Comparison of ENCODE assay signal across 17 mouse cellular contexts in genomic region chr1:6969838-6970237, GRCm38 (mm10).
"Had no signal": no experiment of that assay in that cellular context is flagged by ENCODE, and none has a peak within 500 bp of the region (broad histone marks: within the 10 kb centered on the region; RNA-seq: fewer than 3 reads in every experiment).

No protein-coding gene starts in this region.

- H3K4me3 ChIP-seq: layer of hippocampus, adult 2 months; limb, embryonic 10.5 days; limb, embryonic 13.5 days; liver, embryonic 12.5 days; liver, embryonic 15.5 days; lung, embryonic 15.5 days; midbrain, embryonic 13.5 days had no signal

- H3K9me3 ChIP-seq: limb, embryonic 10.5 days; limb, embryonic 13.5 days; liver, embryonic 12.5 days; liver, embryonic 15.5 days; lung, embryonic 15.5 days; midbrain, embryonic 13.5 days had no signal

- H3K9ac ChIP-seq: limb, embryonic 13.5 days; liver, embryonic 12.5 days; liver, embryonic 15.5 days; lung, embryonic 15.5 days; midbrain, embryonic 13.5 days had no signal

- H3K27me3 ChIP-seq: limb, embryonic 13.5 days; liver, embryonic 12.5 days; liver, embryonic 15.5 days; lung, embryonic 15.5 days; midbrain, embryonic 13.5 days had no signal

- ATAC-seq: liver, embryonic 12.5 days; midbrain, embryonic 13.5 days; midbrain, embryonic 16.5 days had no signal

- DNase-seq: kidney, adult 2 months; kidney, postnatal 25 days; layer of hippocampus, adult 9-11 months; liver; lung, adult 18-20 months; lung, postnatal 10 days; lung, postnatal 36 days; thymus, postnatal 36 days had no signal

- H3K4me2 ChIP-seq: limb, embryonic 13.5 days; liver, embryonic 12.5 days; liver, embryonic 15.5 days; lung, embryonic 15.5 days; midbrain, embryonic 13.5 days had no signal

- H3K27ac ChIP-seq: kidney, postnatal 0 days; layer of hippocampus, adult 2 months; limb, embryonic 10.5 days; limb, embryonic 13.5 days; liver, embryonic 12.5 days; liver, embryonic 15.5 days; lung, embryonic 15.5 days; midbrain, embryonic 13.5 days had no signal

- H3K4me1 ChIP-seq: limb, embryonic 10.5 days; limb, embryonic 13.5 days; liver, embryonic 12.5 days; liver, embryonic 15.5 days; lung, embryonic 15.5 days; midbrain, embryonic 13.5 days had no signal

- H3K36me3 ChIP-seq: limb, embryonic 10.5 days; limb, embryonic 13.5 days; liver, embryonic 12.5 days; liver, embryonic 15.5 days; lung, embryonic 15.5 days; midbrain, embryonic 13.5 days had no signal
